Mouse (Mus musculus): ENCODE results near the gene Lsm12. TPM values are rescaled to one million over a fixed set of nuclear protein-coding genes. Genes with fewer than 3 reads are reported as not detected.

The Lsm12 gene
- polyA plus RNA-seq, 1 experiment from 2014 or later, result 155 TPM

DNA sequence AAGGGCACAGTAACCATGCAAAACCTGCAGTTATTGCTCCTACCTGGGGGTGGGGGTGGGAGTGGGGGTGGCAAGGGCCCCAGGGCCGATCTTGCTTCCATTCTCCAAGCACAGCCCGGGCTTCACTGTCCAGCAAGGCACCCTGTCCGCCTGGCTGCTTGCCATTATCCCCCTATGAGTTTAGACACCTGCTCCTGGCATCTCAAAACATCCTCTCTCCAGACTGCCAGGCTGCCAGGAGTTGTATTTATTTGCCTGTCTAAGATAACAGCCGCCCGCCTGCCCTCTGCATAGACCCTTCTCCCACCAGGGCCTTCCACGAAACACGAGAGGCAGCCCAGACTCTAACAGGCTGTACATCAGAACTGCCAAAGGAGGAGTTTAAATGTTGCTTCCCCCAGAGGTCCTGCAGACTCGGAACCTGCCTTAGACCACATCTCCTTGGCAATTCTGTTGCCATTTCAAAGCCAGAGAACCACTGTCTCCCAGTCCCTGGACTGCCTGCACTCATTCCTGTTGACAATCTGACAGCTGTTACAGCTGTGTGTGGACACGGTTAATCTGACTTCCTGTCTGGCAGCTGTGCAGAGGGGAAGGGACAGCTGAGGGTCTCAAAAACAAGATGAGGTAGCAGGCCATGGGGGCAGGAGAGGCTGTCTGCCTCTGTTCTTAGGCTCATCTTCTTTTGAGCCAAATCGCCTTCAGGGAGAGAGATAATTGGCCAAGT, 29.5 kb upstream of the Lsm12 start:
- 62% methylated on average over 10 of the region's 10 CpGs for WGBS
- Histone ChIP-seq H3K4me1 (peaks cover 87% of the 10 kb centered on the region), H3K27ac (replicated peaks) (no peak overlapping the region)

DNA sequence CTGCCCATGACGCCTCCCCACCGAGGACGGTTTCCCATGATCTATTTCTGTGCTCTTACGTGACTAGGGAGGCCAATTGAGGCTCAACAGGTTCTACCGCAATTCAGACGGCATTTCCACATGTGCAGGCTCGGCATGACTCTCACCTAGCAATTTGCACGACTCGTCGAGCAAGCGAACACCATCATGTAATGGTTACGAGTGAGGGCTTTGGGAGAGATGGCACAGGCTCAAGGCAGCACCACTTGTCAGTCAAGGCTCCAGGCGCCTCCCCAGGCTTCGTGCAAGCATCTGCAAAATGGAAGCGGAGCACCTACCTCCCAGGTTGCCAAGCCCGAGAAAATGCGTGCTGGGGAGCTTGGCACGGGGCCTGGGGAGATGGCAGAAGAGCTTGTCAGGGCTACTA, 26.8 kb upstream of the Lsm12 start:
- WGBS, result 75% methylated on average over 18 of the region's 18 CpGs
- DNase-seq (ENCODE audit: low spot score), result no peak
- H3K36me3 ChIP-seq (replicated peaks), result peaks cover 1% of the 10 kb centered on the region
- no peak overlapping the region for H3K4me3 ChIP-seq
- peaks cover 87% of the 10 kb centered on the region for H3K4me1 ChIP-seq
- H3K9me3 ChIP-seq, result no peaks in the 10 kb centered on the region
- H3K27ac ChIP-seq (replicated peaks), result peak overlapping the region; percentile 59; the same call in 1 of the 2 replicates
- 0 out of 2 replicates have a peak, but pooled peaks cover 1% of the 10 kb centered on the region for H3K27me3 ChIP-seq (replicated peaks; ENCODE audit: low read depth, poor library complexity, severe bottlenecking)

More for the DNA sequence above, 29.5 kb upstream of the Lsm12 start:
- Histone ChIP-seq H3K9me3 (no peaks in the 10 kb centered on the region), H3K27me3 (replicated peaks; ENCODE audit: low read depth, poor library complexity, severe bottlenecking) (no peaks in the 10 kb centered on the region), H3K36me3 (replicated peaks) (peaks cover 5% of the 10 kb centered on the region), H3K4me3 (no peak overlapping the region)
- DNase-seq (ENCODE audit: low spot score), result peak; percentile 31

DNA sequence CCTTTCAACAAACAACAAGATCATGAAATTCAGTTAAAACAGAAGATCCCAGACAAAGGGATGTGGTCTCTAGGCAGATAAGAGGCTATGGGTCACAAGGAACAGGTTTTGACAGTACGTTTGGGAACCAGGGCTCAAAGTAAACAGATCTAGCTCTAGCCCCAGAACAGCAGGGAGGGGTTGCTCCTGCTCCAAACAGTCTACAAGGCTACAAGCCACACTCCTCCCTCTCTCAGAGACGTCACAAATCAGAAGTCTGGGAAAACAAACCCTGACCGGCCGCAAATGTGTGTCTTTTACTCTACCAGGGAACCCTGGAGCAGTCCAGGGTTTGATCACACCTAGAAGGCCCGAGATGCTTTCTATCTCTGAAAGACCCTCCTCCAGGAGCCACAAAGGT, 25.9 kb upstream of the Lsm12 start:
- Histone ChIP-seq H3K27ac (replicated peaks) (peak overlapping the region; percentile 59), H3K4me3 (no peak overlapping the region), H3K36me3 (replicated peaks) (peaks cover 11% of the 10 kb centered on the region), H3K27me3 (replicated peaks; ENCODE audit: low read depth, poor library complexity, severe bottlenecking) (0 out of 2 replicates have a peak, but pooled peaks cover 10% of the 10 kb centered on the region), H3K4me1 (peaks cover 87% of the 10 kb centered on the region), H3K9me3 (no peaks in the 10 kb centered on the region)
- DNase-seq (ENCODE audit: low spot score), result no peak
- 35% methylated on average over 5 of the region's 5 CpGs for WGBS

DNA sequence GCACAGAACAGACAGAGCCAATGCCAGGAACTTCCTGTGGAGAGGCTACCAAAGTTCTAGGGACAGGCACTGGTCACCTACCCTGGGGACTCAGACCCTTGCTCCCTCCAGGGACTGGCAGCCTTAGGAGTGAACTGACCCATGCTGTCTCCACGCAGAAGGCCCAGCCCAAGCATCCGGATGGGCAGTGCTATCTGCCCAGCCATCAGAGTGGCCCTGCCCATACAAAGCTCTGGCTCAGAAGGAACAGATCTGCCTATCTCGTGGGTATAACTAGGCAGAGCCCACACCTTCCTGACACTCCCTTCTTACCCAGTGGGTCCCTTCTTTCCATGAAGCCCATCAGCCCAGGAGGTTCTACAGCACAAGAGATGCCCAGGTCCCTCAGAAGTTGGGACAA, 25.1 kb upstream of the Lsm12 start:
- Histone ChIP-seq H3K4me3 (no peak overlapping the region), H3K4me1 (peaks cover 78% of the 10 kb centered on the region), H3K27ac (replicated peaks) (0 out of 2 replicates have a peak overlapping the region, but pooled peaks have one; percentile 14), H3K36me3 (replicated peaks) (peaks cover 19% of the 10 kb centered on the region), H3K9me3 (no peaks in the 10 kb centered on the region), H3K27me3 (replicated peaks; ENCODE audit: low read depth, poor library complexity, severe bottlenecking) (0 out of 2 replicates have a peak, but pooled peaks cover 12% of the 10 kb centered on the region)
- 72% methylated on average over 3 of the region's 3 CpGs for WGBS
- no peak for DNase-seq (ENCODE audit: low spot score)

DNA sequence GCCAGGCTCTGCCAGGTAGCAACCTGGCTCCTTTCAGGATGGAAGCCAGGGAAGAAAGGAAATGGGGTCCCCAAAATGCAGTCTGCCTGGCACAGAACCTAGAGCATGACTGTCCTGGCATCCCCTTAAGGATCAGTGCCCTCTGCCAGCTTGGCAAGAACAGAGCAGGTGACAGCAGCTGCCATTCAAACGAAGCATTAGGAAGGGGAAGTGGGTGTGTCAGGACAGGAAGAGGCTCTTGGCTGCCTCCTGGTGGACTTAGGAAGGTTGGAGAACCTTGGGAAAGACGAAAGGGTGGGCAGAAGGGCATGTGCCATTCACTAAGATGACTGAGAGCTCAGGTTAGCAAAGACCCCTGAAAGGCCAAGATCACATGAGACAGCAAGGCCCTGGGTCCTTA, 24.6 kb upstream of the Lsm12 start:
- Histone ChIP-seq H3K27me3 (replicated peaks; ENCODE audit: low read depth, poor library complexity, severe bottlenecking) (0 out of 2 replicates have a peak, but pooled peaks cover 12% of the 10 kb centered on the region), H3K9me3 (no peaks in the 10 kb centered on the region), H3K36me3 (replicated peaks) (peaks cover 23% of the 10 kb centered on the region), H3K27ac (replicated peaks) (peak overlapping the region; percentile 69; the same call in 1 of the 2 replicates), H3K4me3 (no peak overlapping the region), H3K4me1 (peaks cover 74% of the 10 kb centered on the region)
- DNase-seq (ENCODE audit: low spot score), result peak; percentile 24
- WGBS, result 24% methylated on average over 2 of the region's 2 CpGs

DNA sequence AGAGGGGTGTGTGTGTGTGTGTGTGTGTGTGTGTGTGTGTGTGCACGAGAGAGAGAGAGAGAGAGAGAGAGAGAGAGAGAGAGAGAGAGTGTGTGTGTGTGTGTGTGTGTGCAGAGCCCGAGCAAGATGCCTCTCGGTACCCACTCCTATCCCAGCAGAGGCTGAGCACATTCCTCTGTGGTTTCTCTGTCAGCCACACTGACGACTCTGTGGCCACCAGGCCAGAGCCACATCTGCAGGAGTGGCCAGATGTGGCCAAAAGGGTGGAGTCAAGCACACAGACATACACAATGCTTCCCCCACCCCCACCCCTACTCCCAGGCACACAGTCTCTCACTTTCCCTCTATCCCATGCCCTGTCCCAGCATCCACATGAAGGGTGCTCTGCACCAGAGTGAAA, 23.8 kb upstream of the Lsm12 start:
- Histone ChIP-seq H3K4me1 (peaks cover 65% of the 10 kb centered on the region), H3K9me3 (no peaks in the 10 kb centered on the region), H3K4me3 (0 out of 2 replicates have a peak overlapping the region, but pooled peaks have one; percentile 6), H3K27me3 (replicated peaks; ENCODE audit: low read depth, poor library complexity, severe bottlenecking) (0 out of 2 replicates have a peak, but pooled peaks cover 12% of the 10 kb centered on the region), H3K27ac (replicated peaks) (peak overlapping the region; percentile 69; the same call in 1 of the 2 replicates), H3K36me3 (replicated peaks) (peaks cover 32% of the 10 kb centered on the region)
- no peak for DNase-seq (ENCODE audit: low spot score)
- 48% methylated on average over 4 of the region's 4 CpGs for WGBS

DNA sequence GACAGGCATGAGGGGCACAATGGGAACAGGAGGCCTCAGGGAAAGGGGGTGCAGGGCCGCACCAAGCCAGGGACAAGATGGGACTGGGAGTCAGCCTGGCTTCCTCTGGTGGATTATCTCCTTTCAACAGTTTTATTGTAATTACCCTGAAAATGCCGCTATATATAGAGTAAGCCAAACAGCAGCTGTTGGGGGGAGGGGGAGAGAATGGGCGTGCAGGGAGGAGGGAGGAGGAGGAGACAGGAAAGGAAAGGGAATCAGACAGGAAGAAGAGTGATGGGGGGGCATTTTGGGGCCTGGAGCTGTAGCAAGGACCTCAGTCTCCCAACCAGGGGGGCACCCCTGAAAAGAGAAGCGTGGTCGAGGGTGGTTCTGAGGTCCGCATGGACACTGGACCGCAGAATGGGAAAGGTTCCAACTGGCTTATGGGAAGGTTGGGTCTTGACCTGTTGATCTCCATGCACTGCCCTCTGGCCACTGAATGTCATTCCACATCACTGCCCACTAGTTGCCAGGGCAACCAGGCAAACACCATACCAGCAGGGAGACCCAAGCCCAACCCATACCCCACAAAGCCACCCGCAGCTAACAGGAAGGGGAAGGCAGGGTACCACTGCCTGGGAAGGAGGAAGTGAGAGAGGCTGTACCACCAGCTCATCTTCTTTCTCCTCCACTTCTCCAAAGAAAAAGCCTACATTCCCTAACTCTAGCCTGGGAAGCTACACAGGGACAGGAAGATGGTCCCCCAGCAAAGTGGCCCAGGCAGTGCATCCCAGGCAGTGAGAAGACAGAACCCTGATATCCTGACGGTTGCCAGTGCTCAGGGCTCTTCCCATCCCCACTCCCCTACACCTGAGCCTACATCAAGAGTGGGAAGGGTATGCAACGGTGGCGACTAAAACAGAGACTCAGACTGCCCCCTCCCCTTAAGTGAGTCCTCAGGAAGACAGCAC, 23.0 kb upstream of the Lsm12 start:
- peak overlapping the region; percentile 69 for H3K27ac ChIP-seq (replicated peaks)
- H3K27me3 ChIP-seq (replicated peaks; ENCODE audit: low read depth, poor library complexity, severe bottlenecking), result 0 out of 2 replicates have a peak, but pooled peaks cover 12% of the 10 kb centered on the region
- H3K4me1 ChIP-seq, result peaks cover 60% of the 10 kb centered on the region
- DNase-seq (ENCODE audit: low spot score), result peak; percentile 50
- no peaks in the 10 kb centered on the region for H3K9me3 ChIP-seq
- H3K4me3 ChIP-seq, result peak overlapping the region; percentile 30; the same call in 1 of the 2 replicates
- 45% methylated on average over 11 of the region's 11 CpGs for WGBS
- peaks cover 40% of the 10 kb centered on the region for H3K36me3 ChIP-seq (replicated peaks)

DNA sequence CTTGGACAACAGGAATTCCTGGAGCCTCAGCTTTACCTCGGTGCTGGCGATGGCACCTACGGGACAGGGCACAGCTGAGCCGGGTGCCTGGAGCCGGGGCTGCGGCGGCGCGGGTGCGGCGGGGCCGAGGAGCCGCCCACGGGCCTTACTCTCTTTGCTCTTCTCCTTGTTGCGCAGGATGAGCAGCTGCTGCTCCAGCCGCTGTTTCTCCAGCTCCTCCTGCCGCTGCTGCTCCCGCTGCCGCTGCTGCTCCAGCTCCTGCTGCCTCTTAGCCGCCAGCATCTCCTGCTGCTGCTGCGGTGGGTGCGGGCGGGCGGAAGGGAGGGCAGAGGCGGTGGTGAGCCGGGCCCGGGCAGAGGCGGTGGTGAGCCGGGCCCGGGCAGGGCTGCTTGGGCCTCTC, 21.4 kb upstream of the Lsm12 start:
- no peak overlapping the region for H3K4me3 ChIP-seq
- no peaks in the 10 kb centered on the region for H3K9me3 ChIP-seq
- H3K36me3 ChIP-seq (replicated peaks), result peaks cover 55% of the 10 kb centered on the region
- 71% methylated on average over 30 of the region's 30 CpGs for WGBS
- H3K27me3 ChIP-seq (replicated peaks; ENCODE audit: low read depth, poor library complexity, severe bottlenecking), result 0 out of 2 replicates have a peak, but pooled peaks cover 12% of the 10 kb centered on the region
- peaks cover 58% of the 10 kb centered on the region for H3K4me1 ChIP-seq
- peak; percentile 16 for DNase-seq (ENCODE audit: low spot score)
- H3K27ac ChIP-seq (replicated peaks), result peak overlapping the region; percentile 49

DNA sequence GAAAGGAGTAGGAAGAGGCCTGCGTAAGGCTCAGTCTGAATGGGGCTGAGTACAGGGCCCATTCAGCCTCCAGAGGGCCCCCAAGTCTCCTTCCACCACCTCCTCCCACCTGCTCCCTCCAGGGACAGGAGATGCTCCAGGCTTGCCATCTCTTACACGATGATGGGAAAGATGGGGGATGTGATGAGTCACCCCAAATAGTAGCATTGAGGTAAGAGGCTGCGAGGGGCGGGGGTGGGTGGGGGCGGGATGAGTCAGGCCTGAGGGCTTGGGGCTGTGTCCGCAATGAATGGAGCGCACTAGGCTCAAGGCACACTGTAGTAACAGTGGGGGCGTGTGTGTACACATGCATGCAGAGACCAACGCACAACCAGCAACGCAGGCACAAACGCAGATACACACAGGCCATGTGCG, 16.3 kb upstream of the Lsm12 start:
- Histone ChIP-seq H3K27ac (replicated peaks) (no peak overlapping the region), H3K9me3 (no peaks in the 10 kb centered on the region), H3K4me3 (no peak overlapping the region), H3K27me3 (replicated peaks; ENCODE audit: low read depth, poor library complexity, severe bottlenecking) (0 out of 2 replicates have a peak, but pooled peaks cover 5% of the 10 kb centered on the region), H3K36me3 (replicated peaks) (peaks cover 99% of the 10 kb centered on the region), H3K4me1 (peaks cover 20% of the 10 kb centered on the region)
- WGBS, result 78% methylated on average over 12 of the region's 12 CpGs
- no peak for DNase-seq (ENCODE audit: low spot score)

DNA sequence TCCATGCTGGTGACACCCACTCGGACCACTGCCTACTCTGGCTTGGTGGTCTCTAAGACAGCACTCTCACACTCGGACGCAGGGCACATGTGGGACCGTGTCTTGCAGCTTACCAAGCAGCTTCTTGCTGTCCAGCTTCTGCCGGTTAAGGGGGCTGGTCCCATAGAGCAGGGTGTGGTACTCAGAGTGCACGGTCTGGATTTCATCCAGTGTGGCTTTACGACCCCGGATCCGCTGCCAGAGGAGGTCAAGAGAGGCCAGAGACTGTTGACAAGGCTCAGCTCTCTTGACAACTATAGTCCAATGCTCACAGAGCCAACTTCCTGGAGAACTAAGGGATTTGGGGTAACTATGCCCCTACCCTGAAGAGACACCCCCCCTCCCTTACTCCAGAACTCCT, 14.8 kb upstream of the Lsm12 start:
- DNase-seq (ENCODE audit: low spot score), result no peak
- Histone ChIP-seq H3K27me3 (replicated peaks; ENCODE audit: low read depth, poor library complexity, severe bottlenecking) (no peaks in the 10 kb centered on the region), H3K4me3 (no peak overlapping the region), H3K27ac (replicated peaks) (no peak overlapping the region), H3K36me3 (replicated peaks) (peaks cover 99% of the 10 kb centered on the region), H3K9me3 (no peaks in the 10 kb centered on the region), H3K4me1 (peaks cover 18% of the 10 kb centered on the region)
- 71% methylated on average over 9 of the region's 9 CpGs for WGBS

DNA sequence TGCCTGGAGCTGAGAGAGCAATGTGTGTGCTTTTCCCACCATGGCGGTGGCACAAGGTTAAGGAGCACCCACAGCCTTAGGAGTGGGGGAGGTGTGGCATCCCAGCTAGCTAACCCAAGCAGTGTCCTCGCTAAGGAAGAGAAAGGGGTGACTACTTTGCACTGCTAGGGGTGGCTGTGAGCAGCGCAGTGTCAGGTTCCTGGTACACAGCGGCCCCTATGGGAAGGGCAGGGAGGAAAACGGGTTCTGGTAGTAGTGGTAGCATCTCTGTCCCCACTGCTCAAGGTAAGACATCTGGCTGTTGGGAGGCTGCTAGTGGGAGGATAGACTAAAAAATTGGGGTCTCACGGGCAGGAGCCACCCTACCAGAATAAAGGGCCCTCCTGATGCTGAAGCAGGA, 13.1 kb upstream of the Lsm12 start:
- H3K27me3 ChIP-seq (replicated peaks; ENCODE audit: low read depth, poor library complexity, severe bottlenecking), result no peaks in the 10 kb centered on the region
- DNase-seq (ENCODE audit: low spot score), result no peak
- peaks cover 18% of the 10 kb centered on the region for H3K4me1 ChIP-seq
- WGBS, result 68% methylated on average over 6 of the region's 6 CpGs
- H3K36me3 ChIP-seq (replicated peaks), result peaks cover 99% of the 10 kb centered on the region
- no peak overlapping the region for H3K4me3 ChIP-seq
- no peaks in the 10 kb centered on the region for H3K9me3 ChIP-seq
- no peak overlapping the region for H3K27ac ChIP-seq (replicated peaks)

DNA sequence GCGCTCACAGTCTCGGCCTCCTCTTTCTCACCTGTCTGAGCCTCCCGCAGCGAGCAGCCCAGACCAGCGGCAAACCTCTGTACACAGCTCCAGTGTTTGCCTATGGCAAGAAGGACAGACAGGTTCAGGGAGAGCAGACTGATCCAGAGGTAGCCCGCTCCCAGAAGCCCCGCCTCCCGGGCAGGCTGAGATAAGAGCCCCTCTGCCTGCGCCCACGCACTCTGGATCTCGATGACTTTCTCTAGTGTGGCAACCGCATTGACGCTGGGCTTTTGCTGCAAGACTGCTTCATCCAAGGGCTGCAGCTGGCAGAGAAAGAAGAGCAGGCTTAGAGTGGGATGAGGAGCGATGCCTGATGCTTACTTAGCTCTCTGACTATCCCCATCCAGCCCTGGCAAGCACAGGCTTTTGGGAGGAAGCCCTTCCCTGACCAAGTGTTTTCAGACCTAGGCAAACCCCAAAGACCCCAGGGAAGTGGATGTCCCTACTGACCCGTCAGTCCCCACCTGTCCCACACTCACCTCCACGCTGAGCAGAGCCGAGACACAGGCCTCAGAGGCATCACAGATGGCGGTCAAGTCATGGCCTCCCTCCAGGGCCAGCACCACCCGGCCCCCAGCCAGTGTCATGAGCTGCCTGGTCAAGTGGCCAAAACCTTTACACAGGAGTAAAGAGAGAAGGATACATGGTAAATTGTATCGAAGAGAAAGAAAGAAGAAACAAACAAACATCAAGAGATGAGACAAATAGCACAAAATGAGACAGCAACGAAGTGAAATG, 11.1 kb upstream of the Lsm12 start:
- Histone ChIP-seq H3K4me3 (no peak overlapping the region), H3K27me3 (replicated peaks; ENCODE audit: low read depth, poor library complexity, severe bottlenecking) (no peaks in the 10 kb centered on the region), H3K36me3 (replicated peaks) (peaks cover 96% of the 10 kb centered on the region), H3K27ac (replicated peaks) (no peak overlapping the region), H3K4me1 (peaks cover 12% of the 10 kb centered on the region), H3K9me3 (no peaks in the 10 kb centered on the region)
- WGBS, result 84% methylated on average over 21 of the region's 21 CpGs
- no peak for DNase-seq (ENCODE audit: low spot score)

All from embryonic facial prominence, embryonic 10.5 days (tissue).